Mouse (Mus musculus): ENCODE measurements around the gene Zfp57. TPM values are rescaled to one million over a fixed set of nuclear protein-coding genes. Genes with fewer than 3 reads are reported as not detected.
A peak's percentile ranks its signal among the peaks of the same experiment; 100 is the strongest.

The Zfp57 gene
- total and polyA plus RNA-seq, 3 experiments: not detected

DNA sequence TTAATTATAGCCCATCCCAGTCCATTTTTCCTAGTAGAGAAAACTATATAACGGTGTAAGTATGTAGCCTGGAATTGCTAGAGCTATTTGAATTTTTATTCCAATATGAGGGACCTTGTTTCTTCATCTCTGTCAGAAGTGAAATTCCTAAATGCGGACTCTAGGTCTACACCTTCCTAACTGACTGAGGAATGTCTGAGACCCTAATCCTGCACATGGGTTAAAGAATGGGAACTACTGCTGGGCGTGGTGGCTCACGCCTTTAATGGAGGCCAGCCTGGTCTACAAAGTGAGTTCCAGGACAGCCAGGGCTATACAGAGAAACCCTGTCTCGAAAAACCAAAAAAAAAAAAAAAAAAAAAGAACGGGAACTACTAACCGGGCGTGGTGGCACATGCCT, 28.2 kb downstream of the Zfp57 start:
- Histone ChIP-seq H3K79me2 (ENCODE audit: control insufficient read depth, insufficient read depth, low read length, poor library complexity) (no peaks in the 10 kb centered on the region), H3K9ac (ENCODE audit: control insufficient read depth, low read depth, low read length, poor library complexity, severe bottlenecking) (no peak overlapping the region), H3K36me3 (ENCODE audit: control insufficient read depth in 1 of 2, insufficient read depth in 2 of 2, low read length in 2 of 2) (no peaks in the 10 kb centered on the region), H3K27me3 (ENCODE audit: control insufficient read depth in 1 of 2, insufficient read depth in 2 of 2, low read length in 2 of 2) (peaks cover 0 to 2% of the 10 kb centered on the region in 2 experiments; a peak in 1 of 4 replicates), H3K9me3 (replicated peaks; ENCODE audit: insufficient read depth, low read length) (no peaks in the 10 kb centered on the region), H3K4me1 (ENCODE audit: control insufficient read depth in 1 of 2, insufficient read depth in 2 of 2, low read length in 2 of 2) (no peaks in the 10 kb centered on the region), H3K4me3 (ENCODE audit: control insufficient read depth in 1 of 2, insufficient read depth in 1 of 2, low read depth in 2 of 2, low read length in 2 of 2) (no peak overlapping the region), H3K27ac (ENCODE audit: control insufficient read depth, low read depth, low read length) (no peak overlapping the region)
- TF ChIP-seq MAZ (IDR thresholded peaks at IDR 0.05; ENCODE audit: low read depth, low read length) (no peak), NRF1 (IDR thresholded peaks at IDR 0.05; ENCODE audit: insufficient read depth, low read depth, low read length, poor library complexity, severe bottlenecking) (no peak), POLR2AphosphoS2 (IDR thresholded peaks at IDR 0.05; ENCODE audit: low read length) (no peak), TBP (IDR thresholded peaks at IDR 0.05; ENCODE audit: low read depth, low read length) (no peak), UBTF (IDR thresholded peaks at IDR 0.05; ENCODE audit: borderline replicate concordance, insufficient read depth, low read depth, low read length) (no peak), ZNF384 (IDR thresholded peaks at IDR 0.05; ENCODE audit: low read depth, low read length) (no peak), EP300 (IDR thresholded peaks at IDR 0.05; ENCODE audit: low read depth in 1 of 2, low read length in 2 of 2) (no peak), BHLHE40 (IDR thresholded peaks at IDR 0.05; ENCODE audit: borderline replicate concordance, low read depth, low read length) (no peak), CHD2 (IDR thresholded peaks at IDR 0.05; ENCODE audit: low read length) (no peak), MEF2A (IDR thresholded peaks at IDR 0.05; ENCODE audit: extremely low read depth, insufficient replicate concordance, low read depth, low read length, poor library complexity, severe bottlenecking) (no peak), CHD1 (IDR thresholded peaks at IDR 0.05; ENCODE audit: low read depth, low read length) (no peak), SMC3 (IDR thresholded peaks at IDR 0.05; ENCODE audit: low read depth, low read length) (no peak), KAT2A (conservative IDR thresholded peaks at IDR 0.05; ENCODE audit: low read depth, low read length) (no peak), POLR2A (IDR thresholded peaks at IDR 0.05; ENCODE audit: control insufficient read depth in 1 of 2, insufficient read depth in 1 of 2, low read depth in 1 of 2, low read length in 2 of 2, poor library complexity in 1 of 2) (no peak)
- DNase-seq (ENCODE audit: low read depth, low spot score): no peak

GRCm38 (mm10) chr17:37039127-37039894, 38.3 kb downstream of the Zfp57 start:
- DNase-seq (ENCODE audit: low read depth, low spot score): peak; percentile 68
- Histone ChIP-seq H3K4me1 (ENCODE audit: control insufficient read depth in 1 of 2, insufficient read depth in 2 of 2, low read length in 2 of 2) (0 out of 4 replicates have a peak, but pooled peaks cover 0 to 3% of the 10 kb centered on the region in 2 experiments), H3K36me3 (ENCODE audit: control insufficient read depth in 1 of 2, insufficient read depth in 2 of 2, low read length in 2 of 2) (no peaks in the 10 kb centered on the region; a peak in 1 of 4 replicates), H3K9ac (ENCODE audit: control insufficient read depth, low read depth, low read length, poor library complexity, severe bottlenecking) (no peak overlapping the region), H3K27ac (ENCODE audit: control insufficient read depth, low read depth, low read length) (no peak overlapping the region), H3K9me3 (replicated peaks; ENCODE audit: insufficient read depth, low read length) (no peaks in the 10 kb centered on the region), H3K79me2 (ENCODE audit: control insufficient read depth, insufficient read depth, low read length, poor library complexity) (no peaks in the 10 kb centered on the region), H3K27me3 (ENCODE audit: control insufficient read depth in 1 of 2, insufficient read depth in 2 of 2, low read length in 2 of 2) (no peaks in the 10 kb centered on the region), H3K4me3 (ENCODE audit: control insufficient read depth in 1 of 2, insufficient read depth in 1 of 2, low read depth in 2 of 2, low read length in 2 of 2) (no peak overlapping the region)
- TF ChIP-seq USF2 (IDR thresholded peaks at IDR 0.05; ENCODE audit: borderline replicate concordance in 1 of 2, insufficient read depth in 1 of 2, low read depth in 1 of 2, low read length in 2 of 2): no peak
- no peak for TF ChIP-seq TAL1 (IDR thresholded peaks at IDR 0.05; ENCODE audit: low read length)
- TF ChIP-seq EP300 (IDR thresholded peaks at IDR 0.05; ENCODE audit: low read depth in 1 of 2, low read length in 2 of 2): 0 out of 4 replicates have a peak, but pooled peaks of 1 of the 2 experiments have one; percentile 11

Data from MEL (cell line).